Mouse (Mus musculus) liver, embryonic 14.5 days (tissue): ENCODE results near the gene Ola1. TPM values are rescaled to one million over a fixed set of nuclear protein-coding genes. Genes with fewer than 3 reads are reported as not detected.
A peak's percentile ranks its signal among the peaks of the same experiment; 100 is the strongest.

ENCODE experiments used
- ATAC-seq: fragments of 200-750 bp; cut with Nextera tagmentation; 2 replicates; pipeline ENCODE4 v1.8.0; 2017; ENCODE audit warnings: moderate number of reproducible peaks, mild to moderate bottlenecking, moderate library complexity; ENCODE audit not compliant: insufficient read depth
- DNase-seq, 3 experiments: peaks; one replicate each; pipeline ENCODE4 v3.0.0-alpha.2; 2012 to 2013; ENCODE audit warnings: low read depth in 3 of 3, low spot score in 3 of 3
- H3K27ac ChIP-seq: fragments of 300-500 bp; sonication (generic); 2 replicates; pipeline ENCODE4 v1.5.1; 2014; ENCODE audit warnings: moderate library complexity, mild to moderate bottlenecking, control low read depth, inconsistent platforms
- H3K27me3 ChIP-seq: fragments of 300-500 bp; sonication (generic); 2 replicates; pipeline ENCODE4 v1.6.1; 2014; ENCODE audit warnings: mild to moderate bottlenecking, low read length, moderate library complexity; ENCODE audit not compliant: control insufficient read depth, insufficient read depth
- H3K36me3 ChIP-seq: fragments of 300-500 bp; sonication (generic); replicated peaks from 2 replicates; pipeline ENCODE4 v1.6.1; 2014; ENCODE audit warnings: low read depth; ENCODE audit not compliant: control insufficient read depth, insufficient read depth
- H3K4me1 ChIP-seq, 2 experiments: fragments of 200-500 bp in 1 of 2; fragments of 300-500 bp in 1 of 2; sonication (generic) in 1 of 2; replicated peaks; 2 replicates each; pipeline ENCODE4 v1.6.1; 2012 to 2014; ENCODE audit warnings: antibody characterized with exemption in 1 of 2, inconsistent platforms in 1 of 2, low read length in 1 of 2; ENCODE audit not compliant: control insufficient read depth in 2 of 2, insufficient read depth in 2 of 2
- H3K4me2 ChIP-seq: fragments of 300-500 bp; sonication (generic); 2 replicates; pipeline ENCODE4 v1.6.1; 2014; ENCODE audit warnings: low read depth, mild to moderate bottlenecking, control low read depth, moderate library complexity
- H3K4me3 ChIP-seq, 2 experiments: fragments of 200-500 bp in 1 of 2; fragments of 300-500 bp in 1 of 2; sonication (generic) in 1 of 2; 2 replicates each; pipeline ENCODE4 v1.5.1; 2012 to 2014; ENCODE audit warnings: low read depth in 2 of 2, low read length in 2 of 2, mild to moderate bottlenecking in 2 of 2, control low read depth in 1 of 2, inconsistent platforms in 1 of 2, moderate library complexity in 1 of 2; ENCODE audit not compliant: insufficient read depth in 1 of 2
- H3K9ac ChIP-seq: fragments of 300-500 bp; sonication (generic); replicated peaks from 2 replicates; pipeline ENCODE4 v1.6.1; 2014; ENCODE audit warnings: mild to moderate bottlenecking, control low read depth, moderate library complexity
- H3K9me3 ChIP-seq: fragments of 300-500 bp; sonication (generic); 2 replicates; pipeline ENCODE4 v1.6.1; 2016; ENCODE audit warnings: low read length, mixed read lengths; ENCODE audit not compliant: control insufficient read depth
- CTCF ChIP-seq: IDR thresholded peaks from 2 replicates; pipeline ENCODE4 v1.5.1; 2016; ENCODE audit warnings: antibody characterized with exemption, low read depth, control low read depth
- EP300 ChIP-seq: IDR thresholded peaks from 2 replicates; pipeline ENCODE4 v1.6.1; 2016; ENCODE audit warnings: antibody characterized with exemption, low read depth
- WGBS: fragments of 180-500 bp; shearing (Covaris S2); extraction: QIAGEN DNeasy Blood & Tissue Kit; methylation state at CpG from one replicate; pipeline ENCODE4 v1.1.7; 2014; ENCODE audit not compliant: insufficient replicate concordance; 5-methylcytosine and 5-hydroxymethylcytosine counted together
- polyA plus RNA-seq, 2 experiments: library from polyadenylated mRNA; depleted of rRNA in 1 of 2; stranded (reverse) in 1 of 2; unstranded in 1 of 2; fragments of >200 nt; fragmentation: Nextera tagmentation in 1 of 2; extraction: Ambion mirVana in 1 of 2; gene quantifications; 2 replicates each; pipeline versions ENCODE4 v1.2.1 to v1.2.3; 2012 to 2014

Ola1 gene
- polyA plus RNA-seq, 2 experiments: 25.2 to 43.0 TPM

- no peak for ATAC-seq
- WGBS: 77% methylated on average over 2 of the region's 2 CpGs
- H3K9me3 ChIP-seq: no peaks in the 10 kb centered on the region
Observed at GRCm38 (mm10) chr2:73188488-73188887, 30.2 kb downstream of the Ola1 start.

GRCm38 (mm10) chr2:73185185-73185584 lies 33.5 kb downstream of the Ola1 start:
- ATAC-seq (no peak), DNase-seq (no peak)
- no peak overlapping the region for H3K4me3 ChIP-seq
- no peak overlapping the region for H3K27ac ChIP-seq
- no peaks in the 10 kb centered on the region for H3K27me3 ChIP-seq
- no peaks in the 10 kb centered on the region for H3K9me3 ChIP-seq
- H3K4me1 ChIP-seq: 0 out of 4 replicates have a peak, but pooled peaks cover 0 to 1% of the 10 kb centered on the region in 2 experiments
- H3K4me2 ChIP-seq: no peak overlapping the region
- 34% methylated on average over 3 of the region's 3 CpGs for WGBS
- no peak overlapping the region for H3K9ac ChIP-seq
- TF ChIP-seq EP300 (no peak), CTCF (no peak)
- H3K36me3 ChIP-seq: no peaks in the 10 kb centered on the region

More at GRCm38 (mm10) chr2:73188488-73188887, 30.2 kb downstream of the Ola1 start:
- Histone ChIP-seq H3K4me2 (no peak overlapping the region), H3K4me1 (0 out of 4 replicates have a peak, but pooled peaks cover 0 to 1% of the 10 kb centered on the region in 2 experiments), H3K9ac (no peak overlapping the region), H3K27ac (no peak overlapping the region), H3K27me3 (no peaks in the 10 kb centered on the region), H3K4me3 (no peak overlapping the region), H3K36me3 (no peaks in the 10 kb centered on the region)
- TF ChIP-seq CTCF: no peak
- no peak for TF ChIP-seq EP300
- DNase-seq: no peak

GRCm38 (mm10) chr2:73169496-73169895 lies 49.2 kb downstream of the Ola1 start:
- no peak overlapping the region for H3K4me2 ChIP-seq
- H3K9me3 ChIP-seq: no peaks in the 10 kb centered on the region
- no peak overlapping the region for H3K4me3 ChIP-seq
- no peaks in the 10 kb centered on the region for H3K27me3 ChIP-seq
- ATAC-seq (no peak), DNase-seq (no peak)
- no peak overlapping the region for H3K27ac ChIP-seq
- H3K36me3 ChIP-seq: no peaks in the 10 kb centered on the region
- TF ChIP-seq CTCF (no peak), EP300 (no peak)
- no peaks in the 10 kb centered on the region for H3K4me1 ChIP-seq
- H3K9ac ChIP-seq: no peak overlapping the region
- WGBS: 80% methylated on average over 5 of the region's 5 CpGs

- DNase-seq: peak; percentile 27 to 43 (median 42)
- H3K27ac ChIP-seq: no peak overlapping the region
- H3K9ac ChIP-seq: no peak overlapping the region
- no peak overlapping the region for H3K4me3 ChIP-seq
- no peak for ATAC-seq
- H3K9me3 ChIP-seq: no peaks in the 10 kb centered on the region
- H3K36me3 ChIP-seq: no peaks in the 10 kb centered on the region
- TF ChIP-seq EP300 (no peak), CTCF (peak; percentile 84)
- H3K4me2 ChIP-seq: no peak overlapping the region
- no peaks in the 10 kb centered on the region for H3K4me1 ChIP-seq
- H3K27me3 ChIP-seq: no peaks in the 10 kb centered on the region
Observed at GRCm38 (mm10) chr2:73167126-73167525, 51.6 kb downstream of the Ola1 start.

GRCm38 (mm10) chr2:73164666-73165065 lies 54.1 kb downstream of the Ola1 start:
- ATAC-seq: no peak
- TF ChIP-seq CTCF (no peak), EP300 (no peak)

More at GRCm38 (mm10) chr2:73164666-73165065, 54.1 kb downstream of the Ola1 start:
- Histone ChIP-seq H3K27ac (no peak overlapping the region), H3K27me3 (no peaks in the 10 kb centered on the region), H3K9ac (no peak overlapping the region), H3K36me3 (no peaks in the 10 kb centered on the region), H3K4me2 (no peak overlapping the region), H3K4me3 (no peak overlapping the region), H3K4me1 (peaks cover 2 to 3% of the 10 kb centered on the region in 2 experiments; a peak in 2 of 4 replicates), H3K9me3 (no peaks in the 10 kb centered on the region)
- WGBS: 53% methylated on average over 1 of the region's 1 CpGs
- DNase-seq: no peak
